Mouse (Mus musculus) lung, embryonic 16.5 days (tissue): Measurements from ENCODE around the gene Gla. TPM values are rescaled to one million over a fixed set of nuclear protein-coding genes. Genes with fewer than 3 reads are reported as not detected.
A peak's percentile ranks its signal among the peaks of the same experiment; 100 is the strongest.

Experiments
- ATAC-seq: fragments of 200-750 bp; cut with Nextera tagmentation; 2 replicates; pipeline ENCODE4 v1.8.0; 2017; ENCODE audit warnings: low read depth, mild to moderate bottlenecking, moderate library complexity
- H3K27ac ChIP-seq: fragments of 300-500 bp; sonication (generic); 2 replicates; pipeline ENCODE4 v1.5.1; 2014; ENCODE audit warnings: mild to moderate bottlenecking, control low read depth, low read length
- H3K27me3 ChIP-seq: fragments of 300-500 bp; sonication (generic); 2 replicates; pipeline ENCODE4 v1.6.1; 2014; ENCODE audit warnings: low read depth, low read length, mixed read lengths; ENCODE audit not compliant: control insufficient read depth, insufficient read depth
- H3K36me3 ChIP-seq: fragments of 300-500 bp; sonication (generic); 2 replicates; pipeline ENCODE4 v1.6.1; 2014; ENCODE audit warnings: low read length; ENCODE audit not compliant: control insufficient read depth, insufficient read depth
- H3K4me1 ChIP-seq: fragments of 300-500 bp; sonication (generic); replicated peaks from 2 replicates; pipeline ENCODE4 v1.6.1; 2014; ENCODE audit warnings: low read length, mixed read lengths; ENCODE audit not compliant: control insufficient read depth, insufficient read depth
- H3K4me2 ChIP-seq: fragments of 300-500 bp; sonication (generic); 2 replicates; pipeline ENCODE4 v1.6.1; 2014; ENCODE audit warnings: low read depth, low read length, control low read depth
- H3K4me3 ChIP-seq: fragments of 300-500 bp; sonication (generic); 2 replicates; pipeline ENCODE4 v1.5.1; 2014; ENCODE audit warnings: mild to moderate bottlenecking, low read length, control low read depth
- H3K9ac ChIP-seq: fragments of 300-500 bp; sonication (generic); 2 replicates; pipeline ENCODE4 v1.6.1; 2014; ENCODE audit warnings: low read length, control low read depth
- H3K9me3 ChIP-seq: fragments of 300-500 bp; sonication (generic); 2 replicates; pipeline ENCODE4 v1.6.1; 2016; ENCODE audit warnings: low read length; ENCODE audit not compliant: control insufficient read depth
- WGBS: fragments of 180-500 bp; shearing (Covaris S2); extraction: QIAGEN DNeasy Blood & Tissue Kit; methylation state at CpG from one replicate; pipeline ENCODE4 v1.1.7; 2014; 5-methylcytosine and 5-hydroxymethylcytosine counted together
- polyA plus RNA-seq: library from polyadenylated mRNA; unstranded; fragments of >200 nt; fragmentation: Nextera tagmentation; extraction: Ambion mirVana; gene quantifications from 2 replicates; pipeline ENCODE4 v1.2.1, GENCODE M21; 2015

Gla gene
- polyA plus RNA-seq, 1 experiment from 2014 or later: 6.9 TPM

DNA sequence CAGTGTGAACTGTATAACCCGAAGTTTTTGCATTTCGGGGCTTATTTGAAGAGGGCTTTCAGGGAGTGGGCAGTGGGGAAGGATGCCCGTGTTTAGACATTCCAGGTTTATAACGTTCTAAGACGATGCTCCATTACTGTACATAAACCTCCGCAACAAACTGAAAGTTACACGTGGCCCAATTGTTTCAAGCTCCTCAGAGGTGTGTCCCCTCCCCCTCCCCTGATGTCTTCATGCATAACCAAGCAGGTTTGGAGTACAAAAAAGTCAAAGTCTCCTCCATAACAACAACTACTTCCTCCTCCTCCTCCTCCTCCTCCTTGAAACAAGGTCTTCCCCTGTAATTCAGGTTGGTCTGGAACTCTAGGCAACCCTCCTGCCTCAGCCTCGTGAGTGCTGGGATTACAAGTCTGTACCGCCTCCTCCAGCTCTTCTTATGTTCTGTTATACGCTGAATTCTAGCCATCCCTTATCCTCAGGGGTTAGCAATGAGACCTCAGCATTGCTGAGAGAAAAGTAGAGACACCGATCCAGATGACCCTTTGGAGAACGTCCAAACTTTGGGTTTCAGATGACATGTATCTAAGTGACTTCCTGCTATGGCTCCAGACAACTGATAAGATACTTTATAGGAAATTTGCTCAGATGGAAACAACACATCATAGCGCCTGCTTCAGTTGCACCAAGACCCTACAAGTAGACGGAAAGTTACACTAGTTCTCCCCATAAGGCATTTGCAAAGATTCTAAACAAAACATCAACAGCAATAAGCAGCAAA is 20.2 kb downstream of the Gla start:
- WGBS: 78% methylated on average over 14 of the region's 14 CpGs
- Histone ChIP-seq H3K27ac (no peak overlapping the region), H3K4me3 (no peak overlapping the region), H3K36me3 (no peaks in the 10 kb centered on the region), H3K9me3 (no peaks in the 10 kb centered on the region), H3K4me2 (no peak overlapping the region), H3K27me3 (no peaks in the 10 kb centered on the region), H3K9ac (no peak overlapping the region), H3K4me1 (no peaks in the 10 kb centered on the region)
- ATAC-seq: no peak

DNA sequence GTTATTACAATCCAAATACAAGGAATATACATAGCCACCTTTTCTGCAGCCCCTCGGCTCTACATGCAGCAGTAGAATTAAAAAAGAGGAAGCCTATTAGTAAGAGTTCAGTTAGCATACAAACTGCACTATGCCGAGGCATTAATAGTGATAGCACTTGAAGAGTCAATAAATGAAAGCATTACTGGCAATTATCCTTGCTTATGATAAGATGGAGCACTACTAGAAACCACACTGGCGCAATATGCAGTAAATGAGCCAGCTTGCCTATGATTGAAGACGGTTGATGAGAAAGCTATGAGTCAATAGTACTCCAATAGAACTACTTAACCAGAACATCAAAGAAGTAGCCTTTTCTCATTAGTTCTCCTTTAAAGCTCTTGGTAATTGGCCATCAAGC is 23.0 kb downstream of the Gla start:
- ATAC-seq: no peak
- no peak overlapping the region for H3K27ac ChIP-seq
- 83% methylated on average over 4 of the region's 4 CpGs for WGBS

DNA sequence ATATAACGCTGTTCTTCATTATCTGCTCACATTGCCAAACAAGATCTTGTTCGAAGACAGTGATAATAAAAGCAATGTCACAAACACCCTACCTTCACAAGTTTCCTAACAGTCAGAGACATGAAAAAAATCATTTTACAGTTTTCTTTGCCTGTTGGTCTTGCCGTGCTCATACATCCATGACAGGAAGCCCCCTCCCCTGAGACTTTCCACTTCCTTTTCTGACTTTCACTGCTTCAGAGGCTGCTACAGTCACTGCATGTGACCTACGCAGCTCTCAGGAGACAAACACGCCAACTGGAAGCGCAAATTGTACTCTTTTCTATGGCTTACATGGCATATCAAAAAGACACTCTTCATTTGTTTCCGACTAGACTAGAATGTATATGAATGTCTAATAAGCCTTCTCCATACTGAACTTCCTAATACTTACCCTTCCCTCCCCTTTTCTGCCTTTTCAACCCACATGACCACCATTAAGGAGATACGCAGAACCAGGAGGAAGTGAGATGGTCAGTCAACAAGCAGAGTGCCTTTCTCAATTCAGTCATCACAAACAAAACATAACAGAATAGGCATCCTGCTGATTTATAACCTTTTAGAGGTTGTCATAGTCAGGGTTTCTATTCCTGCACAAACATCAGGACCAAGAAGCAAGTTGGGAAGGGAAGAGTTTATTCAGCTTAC is 34.2 kb downstream of the Gla start:
- no peak overlapping the region for H3K27ac ChIP-seq
- no peak overlapping the region for H3K9ac ChIP-seq
- ATAC-seq: no peak
- 73% methylated on average over 8 of the region's 8 CpGs for WGBS
- H3K4me3 ChIP-seq: no peak overlapping the region
- H3K4me1 ChIP-seq: no peaks in the 10 kb centered on the region
- no peaks in the 10 kb centered on the region for H3K36me3 ChIP-seq
- H3K4me2 ChIP-seq: no peak overlapping the region
- H3K27me3 ChIP-seq: no peaks in the 10 kb centered on the region
- no peaks in the 10 kb centered on the region for H3K9me3 ChIP-seq

More for the DNA sequence above, 23.0 kb downstream of the Gla start:
- Histone ChIP-seq H3K4me3 (no peak overlapping the region), H3K36me3 (no peaks in the 10 kb centered on the region), H3K4me2 (no peak overlapping the region), H3K4me1 (no peaks in the 10 kb centered on the region), H3K9ac (no peak overlapping the region), H3K9me3 (no peaks in the 10 kb centered on the region), H3K27me3 (no peaks in the 10 kb centered on the region)

DNA sequence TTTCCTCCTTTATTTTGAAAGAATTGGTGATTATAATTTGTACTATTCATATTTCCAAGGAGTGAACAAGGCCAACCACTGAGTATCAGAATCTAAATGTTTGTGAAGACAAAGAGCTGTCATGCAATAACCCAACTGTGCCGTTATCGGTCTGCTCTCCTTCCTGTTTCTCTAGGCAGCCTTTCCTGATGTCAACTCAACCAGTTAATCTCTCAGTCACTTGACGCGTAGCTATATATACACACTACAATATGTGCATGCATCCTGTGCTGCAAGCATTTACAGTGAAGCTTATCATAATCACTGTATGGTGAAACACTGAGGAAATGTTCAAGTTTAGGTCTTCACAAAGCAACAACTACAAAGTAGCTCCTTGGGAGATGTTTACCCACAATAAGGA is 36.6 kb downstream of the Gla start:
- no peak overlapping the region for H3K9ac ChIP-seq
- H3K4me3 ChIP-seq: no peak overlapping the region
- no peaks in the 10 kb centered on the region for H3K4me1 ChIP-seq
- H3K27me3 ChIP-seq: no peaks in the 10 kb centered on the region
- H3K27ac ChIP-seq: no peak overlapping the region
- WGBS: 63% methylated on average over 4 of the region's 4 CpGs
- H3K36me3 ChIP-seq: no peaks in the 10 kb centered on the region
- ATAC-seq: no peak
- no peaks in the 10 kb centered on the region for H3K9me3 ChIP-seq
- H3K4me2 ChIP-seq: no peak overlapping the region

DNA sequence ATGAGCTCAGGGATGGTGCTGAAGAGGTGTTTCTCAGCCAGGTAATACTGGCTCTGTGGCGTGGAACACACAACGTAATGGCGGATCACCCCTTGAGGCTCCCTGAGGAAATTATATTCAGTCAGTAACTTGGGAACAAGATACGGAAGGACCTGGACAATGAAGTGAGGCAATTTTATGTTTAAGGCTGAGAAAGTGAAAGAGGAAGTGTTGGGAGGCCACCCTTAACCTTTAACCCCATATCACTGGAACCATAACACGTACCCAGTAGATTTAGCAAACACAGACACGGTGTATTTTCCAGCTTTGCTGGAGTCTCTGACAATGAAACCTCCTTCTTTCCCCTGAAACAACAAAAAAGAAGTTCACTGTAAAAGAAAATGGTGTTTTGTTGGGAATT is 46.5 kb downstream of the Gla start:
- Histone ChIP-seq H3K4me2 (no peak overlapping the region), H3K27me3 (no peaks in the 10 kb centered on the region), H3K9me3 (no peaks in the 10 kb centered on the region), H3K36me3 (no peaks in the 10 kb centered on the region), H3K9ac (no peak overlapping the region), H3K4me1 (no peaks in the 10 kb centered on the region), H3K4me3 (no peak overlapping the region), H3K27ac (no peak overlapping the region)
- 57% methylated on average over 6 of the region's 6 CpGs for WGBS
- ATAC-seq: no peak

DNA sequence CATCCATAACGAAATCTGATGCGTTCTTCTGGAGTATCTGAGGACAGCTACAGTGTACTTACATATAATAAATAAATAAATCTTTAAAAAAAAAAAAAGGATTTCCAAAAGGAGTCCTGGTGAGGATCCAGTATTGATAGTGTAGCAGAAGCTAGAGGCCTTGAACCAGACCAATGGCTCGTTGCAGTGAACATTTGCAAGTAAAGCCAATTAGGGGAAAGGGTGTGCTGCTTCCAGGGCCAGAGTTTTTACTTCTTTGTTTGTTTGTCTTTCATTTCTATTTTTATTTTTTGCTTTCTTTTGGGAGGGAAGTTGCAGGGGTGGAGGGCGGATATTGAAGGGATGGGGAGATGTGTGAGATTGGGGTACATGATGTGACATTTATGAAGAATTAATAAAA is 47.6 kb downstream of the Gla start:
- Histone ChIP-seq H3K9me3 (no peaks in the 10 kb centered on the region), H3K9ac (no peak overlapping the region), H3K27me3 (no peaks in the 10 kb centered on the region), H3K4me2 (no peak overlapping the region), H3K4me3 (no peak overlapping the region), H3K4me1 (no peaks in the 10 kb centered on the region), H3K27ac (no peak overlapping the region), H3K36me3 (no peaks in the 10 kb centered on the region)
- ATAC-seq: no peak
- 80% methylated on average over 4 of the region's 4 CpGs for WGBS

DNA sequence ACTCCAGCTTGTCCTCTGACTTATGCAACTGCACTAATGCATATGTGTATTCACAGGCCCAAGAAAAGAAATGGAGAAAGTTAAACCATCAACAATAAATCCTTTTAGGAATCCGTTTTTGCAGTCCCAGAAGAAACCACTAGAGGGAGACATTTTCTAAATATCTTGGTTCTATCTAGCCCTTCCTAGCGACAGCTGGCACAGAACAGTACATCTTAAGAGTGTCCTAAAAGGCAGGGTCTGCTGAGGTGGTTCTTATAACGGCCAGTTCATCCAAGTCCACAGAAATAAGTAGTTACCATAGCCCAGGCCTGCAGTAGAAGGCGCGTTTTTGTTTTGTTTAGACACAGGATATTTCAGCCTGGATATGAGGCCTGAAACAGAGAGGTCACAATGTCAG is 50.0 kb downstream of the Gla start:
- Histone ChIP-seq H3K4me1 (no peaks in the 10 kb centered on the region), H3K36me3 (no peaks in the 10 kb centered on the region), H3K4me3 (no peak overlapping the region), H3K27me3 (no peaks in the 10 kb centered on the region), H3K9me3 (no peaks in the 10 kb centered on the region), H3K9ac (no peak overlapping the region), H3K27ac (no peak overlapping the region), H3K4me2 (no peak overlapping the region)
- ATAC-seq: no peak
- WGBS: 13% methylated on average over 5 of the region's 5 CpGs

DNA sequence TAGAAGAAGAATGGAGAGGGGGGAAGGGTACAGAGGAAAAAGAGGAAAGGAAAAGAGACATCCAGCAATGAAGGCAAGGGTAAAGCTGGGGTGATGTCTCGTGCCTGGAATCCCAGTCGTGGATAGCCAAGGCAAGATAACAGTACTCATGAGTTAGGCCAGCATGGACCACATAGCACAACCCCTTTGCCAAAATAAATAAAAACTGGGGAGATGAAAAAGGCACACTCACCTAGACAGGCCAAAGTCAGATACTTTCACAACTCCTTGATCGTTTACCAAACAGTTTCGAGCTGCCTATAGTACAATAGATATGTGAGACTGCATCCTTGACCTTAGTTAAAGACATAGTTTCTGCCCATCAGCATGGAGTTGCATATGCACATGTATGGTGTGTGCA is 53.6 kb downstream of the Gla start:
- Histone ChIP-seq H3K4me2 (no peak overlapping the region), H3K36me3 (no peaks in the 10 kb centered on the region), H3K4me3 (no peak overlapping the region), H3K27ac (no peak overlapping the region), H3K27me3 (no peaks in the 10 kb centered on the region), H3K4me1 (peaks cover 2% of the 10 kb centered on the region; the same call in 1 of the 2 replicates), H3K9me3 (no peaks in the 10 kb centered on the region), H3K9ac (no peak overlapping the region)
- WGBS: 72% methylated on average over 4 of the region's 4 CpGs
- no peak for ATAC-seq

DNA sequence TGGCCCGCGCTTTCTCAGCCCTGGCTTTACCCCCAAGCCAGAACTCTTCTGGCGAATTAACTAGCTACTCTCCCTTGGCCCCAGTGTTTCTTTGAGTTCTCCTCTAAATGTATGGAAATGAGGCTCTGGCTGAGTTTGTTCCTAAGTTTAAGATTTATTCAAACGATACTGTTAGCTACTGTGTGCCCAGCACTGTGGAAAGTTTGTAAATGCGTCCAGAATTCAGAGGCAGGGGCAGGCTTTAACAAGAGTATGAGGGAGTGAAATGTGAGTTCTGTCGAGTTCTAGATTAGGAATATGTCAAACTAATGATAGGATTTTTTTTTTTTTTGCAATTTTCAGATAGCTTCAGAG is 59.0 kb downstream of the Gla start:
- Histone ChIP-seq H3K4me3 (peak overlapping the region; percentile 62), H3K27me3 (no peaks in the 10 kb centered on the region), H3K27ac (peak overlapping the region; percentile 91), H3K4me2 (peak overlapping the region; percentile 51), H3K36me3 (no peaks in the 10 kb centered on the region), H3K4me1 (peaks cover 3% of the 10 kb centered on the region; the same call in 1 of the 2 replicates), H3K9me3 (no peaks in the 10 kb centered on the region), H3K9ac (peak overlapping the region; percentile 72)
- peak; percentile 13; the same call in 1 of the 2 replicates for ATAC-seq
- WGBS: 16% methylated on average over 6 of the region's 6 CpGs
